Mouse (Mus musculus) C2C12 (cell line): ENCODE data around the gene Ssbp3.

Source experiments
- CEBPB ChIP-seq: IDR thresholded peaks from one replicate; pipeline ENCODE4 v1.6.1; 2011; ENCODE audit warnings: low read depth, mild to moderate bottlenecking, control low read depth, moderate library complexity
- CTCF ChIP-seq: IDR thresholded peaks from one replicate; pipeline ENCODE4 v1.5.1; 2011; ENCODE audit not compliant: control insufficient read depth, insufficient read depth, insufficient read length
- FOSL1 ChIP-seq: IDR thresholded peaks from one replicate; pipeline ENCODE4 v1.8.0; 2011; ENCODE audit warnings: mild to moderate bottlenecking, low read length; ENCODE audit not compliant: poor library complexity, insufficient read depth, severe bottlenecking
- MAX ChIP-seq: IDR thresholded peaks from one replicate; pipeline ENCODE4 v1.6.1; 2011; ENCODE audit warnings: mild to moderate bottlenecking, control low read depth
- MYOD1 ChIP-seq: IDR thresholded peaks from one replicate; pipeline ENCODE4 v1.6.1; 2011; ENCODE audit warnings: low read depth; ENCODE audit not compliant: control insufficient read depth, insufficient read length
- MYOG ChIP-seq: IDR thresholded peaks from one replicate; pipeline ENCODE4 v1.6.1; 2011; ENCODE audit not compliant: control insufficient read depth, insufficient read length; ENCODE audit errors: extremely low read depth
- USF1 ChIP-seq: IDR thresholded peaks from one replicate; pipeline ENCODE4 v1.6.1; 2011; ENCODE audit warnings: low read depth, mild to moderate bottlenecking, control low read depth, moderate library complexity

GRCm38 (mm10) chr4:106980669-106981068, 70.2 kb downstream of the Ssbp3 start:
- no peak for TF ChIP-seq CTCF
- no peak for TF ChIP-seq CEBPB
- no peak for TF ChIP-seq USF1
- TF ChIP-seq FOSL1, result no peak
- TF ChIP-seq MYOD1, result no peak
- no peak for TF ChIP-seq MAX
- no peak for TF ChIP-seq MYOG
